Mouse (Mus musculus): ENCODE results near the gene Dok5. TPM values are rescaled to one million over a fixed set of nuclear protein-coding genes. Genes with fewer than 3 reads are reported as not detected.
A peak's percentile ranks its signal among the peaks of the same experiment; 100 is the strongest.

The Dok5 gene
- polyA plus RNA-seq, 1 experiment from 2014 or later = 6.1 TPM

GRCm38 (mm10) chr2:170768699-170769098 lies 37.1 kb downstream of the Dok5 start:
- no peak for ATAC-seq (ENCODE audit: extremely low read depth, insufficient number of reproducible peaks, low FRiP score, low TSS enrichment)
- Histone ChIP-seq H3K4me1 (peaks cover 22% of the 10 kb centered on the region), H3K9me3 (no peaks in the 10 kb centered on the region), H3K27me3 (replicated peaks) (peaks cover 3% of the 10 kb centered on the region), H3K36me3 (no peaks in the 10 kb centered on the region), H3K4me2 (no peak overlapping the region), H3K4me3 (no peak overlapping the region), H3K27ac (replicated peaks) (no peak overlapping the region), H3K9ac (no peak overlapping the region)
- WGBS = 55% methylated on average over 6 of the region's 6 CpGs

GRCm38 (mm10) chr2:170771555-170771954 lies 39.9 kb downstream of the Dok5 start:
- H3K36me3 ChIP-seq = no peaks in the 10 kb centered on the region
- no peaks in the 10 kb centered on the region for H3K9me3 ChIP-seq
- no peak overlapping the region for H3K27ac ChIP-seq (replicated peaks)
- H3K4me2 ChIP-seq = no peak overlapping the region
- no peak overlapping the region for H3K4me3 ChIP-seq
- no peak overlapping the region for H3K9ac ChIP-seq
- WGBS = 43% methylated on average over 1 of the region's 1 CpGs
- peaks cover 3% of the 10 kb centered on the region for H3K27me3 ChIP-seq (replicated peaks)
- no peak for ATAC-seq (ENCODE audit: extremely low read depth, insufficient number of reproducible peaks, low FRiP score, low TSS enrichment)
- peaks cover 22% of the 10 kb centered on the region for H3K4me1 ChIP-seq

- Histone ChIP-seq H3K36me3 (no peaks in the 10 kb centered on the region), H3K9me3 (no peaks in the 10 kb centered on the region), H3K4me1 (peaks cover 23% of the 10 kb centered on the region), H3K27me3 (replicated peaks) (peaks cover 3% of the 10 kb centered on the region), H3K9ac (peak overlapping the region; percentile 54; the same call in 1 of the 2 replicates), H3K27ac (replicated peaks) (no peak overlapping the region), H3K4me3 (peak overlapping the region; percentile 24), H3K4me2 (peak overlapping the region; percentile 61)
- ATAC-seq (ENCODE audit: extremely low read depth, insufficient number of reproducible peaks, low FRiP score, low TSS enrichment) = no peak
- 18% methylated on average over 19 of the region's 19 CpGs for WGBS
These were observed 40.7 kb downstream of the Dok5 start for GRCm38 (mm10) chr2:170772126-170772884.

GRCm38 (mm10) chr2:170772885-170773270 lies 41.3 kb downstream of the Dok5 start:
- no peaks in the 10 kb centered on the region for H3K36me3 ChIP-seq
- H3K9me3 ChIP-seq = no peaks in the 10 kb centered on the region
- H3K4me3 ChIP-seq = no peak overlapping the region
- 51% methylated on average over 8 of the region's 8 CpGs for WGBS
- no peak overlapping the region for H3K9ac ChIP-seq
- peaks cover 17% of the 10 kb centered on the region for H3K4me1 ChIP-seq
- no peak overlapping the region for H3K27ac ChIP-seq (replicated peaks)
- no peak for ATAC-seq (ENCODE audit: extremely low read depth, insufficient number of reproducible peaks, low FRiP score, low TSS enrichment)
- H3K27me3 ChIP-seq (replicated peaks) = peaks cover 3% of the 10 kb centered on the region
- H3K4me2 ChIP-seq = no peak overlapping the region; the same call in 1 of the 2 replicates

- Histone ChIP-seq H3K9me3 (no peaks in the 10 kb centered on the region), H3K4me2 (no peak overlapping the region), H3K36me3 (no peaks in the 10 kb centered on the region), H3K4me3 (no peak overlapping the region), H3K27ac (replicated peaks) (no peak overlapping the region), H3K4me1 (peaks cover 16% of the 10 kb centered on the region; the same call in 1 of the 2 replicates), H3K27me3 (replicated peaks) (peaks cover 3% of the 10 kb centered on the region), H3K9ac (no peak overlapping the region)
- no peak for ATAC-seq (ENCODE audit: extremely low read depth, insufficient number of reproducible peaks, low FRiP score, low TSS enrichment)
- 85% methylated on average over 15 of the region's 15 CpGs for WGBS
These were observed 44.0 kb downstream of the Dok5 start for GRCm38 (mm10) chr2:170775577-170775976.

- 81% methylated on average over 11 of the region's 11 CpGs for WGBS
- ATAC-seq (ENCODE audit: extremely low read depth, insufficient number of reproducible peaks, low FRiP score, low TSS enrichment) = no peak
- Histone ChIP-seq H3K27ac (replicated peaks) (no peak overlapping the region), H3K36me3 (no peaks in the 10 kb centered on the region), H3K4me2 (no peak overlapping the region), H3K27me3 (replicated peaks) (peaks cover 2% of the 10 kb centered on the region), H3K9me3 (no peaks in the 10 kb centered on the region), H3K4me3 (no peak overlapping the region), H3K9ac (no peak overlapping the region), H3K4me1 (peaks cover 16% of the 10 kb centered on the region; the same call in 1 of the 2 replicates)
These were observed 44.5 kb downstream of the Dok5 start for GRCm38 (mm10) chr2:170776107-170776506.

GRCm38 (mm10) chr2:170777572-170777971 lies 46.0 kb downstream of the Dok5 start:
- WGBS = 66% methylated on average over 6 of the region's 6 CpGs
- no peak overlapping the region for H3K4me3 ChIP-seq

GRCm38 (mm10) chr2:170780010-170780750 lies 48.6 kb downstream of the Dok5 start:
- no peak for ATAC-seq (ENCODE audit: extremely low read depth, insufficient number of reproducible peaks, low FRiP score, low TSS enrichment)

More at GRCm38 (mm10) chr2:170777572-170777971, 46.0 kb downstream of the Dok5 start:
- H3K27me3 ChIP-seq (replicated peaks) = no peaks in the 10 kb centered on the region
- ATAC-seq (ENCODE audit: extremely low read depth, insufficient number of reproducible peaks, low FRiP score, low TSS enrichment) = no peak
- H3K27ac ChIP-seq (replicated peaks) = no peak overlapping the region
- no peak overlapping the region for H3K9ac ChIP-seq
- H3K36me3 ChIP-seq = no peaks in the 10 kb centered on the region
- peaks cover 9% of the 10 kb centered on the region; the same call in 1 of the 2 replicates for H3K4me1 ChIP-seq
- no peak overlapping the region for H3K4me2 ChIP-seq
- no peaks in the 10 kb centered on the region for H3K9me3 ChIP-seq

GRCm38 (mm10) chr2:170788101-170788500 lies 56.5 kb downstream of the Dok5 start:
- H3K4me1 ChIP-seq = no peaks in the 10 kb centered on the region
- ATAC-seq (ENCODE audit: extremely low read depth, insufficient number of reproducible peaks, low FRiP score, low TSS enrichment) = no peak

More at GRCm38 (mm10) chr2:170780010-170780750, 48.6 kb downstream of the Dok5 start:
- 84% methylated on average over 11 of the region's 11 CpGs for WGBS
- no peak overlapping the region for H3K4me2 ChIP-seq
- H3K36me3 ChIP-seq = no peaks in the 10 kb centered on the region
- H3K9ac ChIP-seq = no peak overlapping the region
- no peaks in the 10 kb centered on the region for H3K27me3 ChIP-seq (replicated peaks)
- H3K4me1 ChIP-seq = peaks cover 7% of the 10 kb centered on the region; the same call in 1 of the 2 replicates
- H3K9me3 ChIP-seq = no peaks in the 10 kb centered on the region
- no peak overlapping the region for H3K27ac ChIP-seq (replicated peaks)
- no peak overlapping the region for H3K4me3 ChIP-seq

GRCm38 (mm10) chr2:170791332-170792017 lies 59.9 kb downstream of the Dok5 start:
- H3K27ac ChIP-seq (replicated peaks) = no peak overlapping the region
- no peak overlapping the region for H3K9ac ChIP-seq
- H3K4me2 ChIP-seq = no peak overlapping the region
- WGBS = 30% methylated on average over 8 of the region's 8 CpGs
- H3K4me3 ChIP-seq = no peak overlapping the region
- H3K27me3 ChIP-seq (replicated peaks) = no peaks in the 10 kb centered on the region
- H3K9me3 ChIP-seq = peaks cover 17% of the 10 kb centered on the region
- H3K36me3 ChIP-seq = no peaks in the 10 kb centered on the region
- H3K4me1 ChIP-seq = no peaks in the 10 kb centered on the region
- ATAC-seq (ENCODE audit: extremely low read depth, insufficient number of reproducible peaks, low FRiP score, low TSS enrichment) = no peak

More at GRCm38 (mm10) chr2:170788101-170788500, 56.5 kb downstream of the Dok5 start:
- Histone ChIP-seq H3K4me3 (no peak overlapping the region), H3K9me3 (0 out of 2 replicates have a peak, but pooled peaks cover 6% of the 10 kb centered on the region), H3K4me2 (no peak overlapping the region), H3K27ac (replicated peaks) (no peak overlapping the region), H3K27me3 (replicated peaks) (no peaks in the 10 kb centered on the region), H3K9ac (no peak overlapping the region), H3K36me3 (no peaks in the 10 kb centered on the region)
- 83% methylated on average over 10 of the region's 10 CpGs for WGBS

- no peak overlapping the region for H3K4me2 ChIP-seq
- H3K36me3 ChIP-seq = no peaks in the 10 kb centered on the region
- H3K4me1 ChIP-seq = no peaks in the 10 kb centered on the region
- H3K9me3 ChIP-seq = peaks cover 26% of the 10 kb centered on the region
- H3K4me3 ChIP-seq = no peak overlapping the region
- ATAC-seq (ENCODE audit: extremely low read depth, insufficient number of reproducible peaks, low FRiP score, low TSS enrichment) = no peak
- 74% methylated on average over 3 of the region's 3 CpGs for WGBS
- no peak overlapping the region for H3K9ac ChIP-seq
- no peaks in the 10 kb centered on the region for H3K27me3 ChIP-seq (replicated peaks)
- H3K27ac ChIP-seq (replicated peaks) = no peak overlapping the region
These were observed 63.6 kb downstream of the Dok5 start for GRCm38 (mm10) chr2:170795242-170795641.

All from heart, embryonic 13.5 days (tissue).